Mouse (Mus musculus) heart, embryonic 12.5 days (tissue): ENCODE measurements around the gene Dhx57. TPM values are rescaled to one million over a fixed set of nuclear protein-coding genes. Genes with fewer than 3 reads are reported as not detected.
A peak's percentile ranks its signal among the peaks of the same experiment; 100 is the strongest.

Experiments used
- ATAC-seq: fragments of 200-750 bp; cut with Nextera tagmentation; 2 replicates; pipeline ENCODE4 v1.8.0; 2017; ENCODE audit warnings: moderate TSS enrichment, moderate library complexity; ENCODE audit not compliant: insufficient number of reproducible peaks, low FRiP score
- H3K27ac ChIP-seq: fragments of 300-500 bp; sonication (generic); 2 replicates; pipeline ENCODE4 v1.5.1; 2016; ENCODE audit warnings: mild to moderate bottlenecking, moderate library complexity; ENCODE audit not compliant: poor library complexity, severe bottlenecking
- H3K27me3 ChIP-seq: fragments of 300-500 bp; sonication (generic); replicated peaks from 2 replicates; pipeline ENCODE4 v1.6.1; 2016; ENCODE audit warnings: mild to moderate bottlenecking, moderate library complexity
- H3K36me3 ChIP-seq: fragments of 300-500 bp; sonication (generic); 2 replicates; pipeline ENCODE4 v1.6.1; 2016; ENCODE audit warnings: mild to moderate bottlenecking, moderate library complexity
- H3K4me1 ChIP-seq: fragments of 300-500 bp; sonication (generic); replicated peaks from 2 replicates; pipeline ENCODE4 v1.6.1; 2016; ENCODE audit warnings: mild to moderate bottlenecking
- H3K4me2 ChIP-seq: fragments of 300-500 bp; sonication (generic); 2 replicates; pipeline ENCODE4 v1.6.1; 2016; ENCODE audit warnings: mild to moderate bottlenecking, moderate library complexity
- H3K4me3 ChIP-seq: fragments of 300-500 bp; sonication (generic); 2 replicates; pipeline ENCODE4 v1.5.1; 2016; ENCODE audit warnings: mild to moderate bottlenecking
- H3K9ac ChIP-seq: fragments of 300-500 bp; sonication (generic); 2 replicates; pipeline ENCODE4 v1.6.1; 2016; ENCODE audit warnings: mild to moderate bottlenecking, moderate library complexity
- H3K9me3 ChIP-seq: fragments of 300-500 bp; sonication (generic); replicated peaks from 2 replicates; pipeline ENCODE4 v1.6.1; 2016; ENCODE audit warnings: mild to moderate bottlenecking, moderate library complexity
- WGBS: fragments of 180-500 bp; shearing (Covaris S2); methylation state at CpG from one replicate; pipeline ENCODE4 v1.1.7; 2016; 5-methylcytosine and 5-hydroxymethylcytosine counted together
- polyA plus RNA-seq: library from polyadenylated mRNA; unstranded; fragments of >200 nt; fragmentation: Nextera tagmentation; extraction: Ambion mirVana; gene quantifications from 2 replicates; pipeline ENCODE4 v1.2.1, GENCODE M21; 2016

Dhx57 gene
- 13.7 and 13.8 TPM in 2 replicates for polyA plus RNA-seq

- H3K36me3 ChIP-seq: no peaks in the 10 kb centered on the region
- no peaks in the 10 kb centered on the region for H3K9me3 ChIP-seq
- peaks cover 13% of the 10 kb centered on the region for H3K4me1 ChIP-seq
- no peaks in the 10 kb centered on the region for H3K27me3 ChIP-seq
- peak within 1 kb of the TSS; percentile 91 for H3K9ac ChIP-seq
- peak; percentile 100 for ATAC-seq
- peak within 1 kb of the TSS; percentile 79 for H3K27ac ChIP-seq
- peak within 1 kb of the TSS; percentile 95 for H3K4me3 ChIP-seq
- H3K4me2 ChIP-seq: peak within 1 kb of the TSS; percentile 78
- under 1% methylated on average over 35 of the region's 35 CpGs for WGBS
Measured at GRCm38 (mm10) chr17:80290074-80290657, at the start of gene Dhx57, which contains the start of gene Morn2. Dhx57 (minus strand) TSS chr17:80290476. Morn2 (plus strand) TSS chr17:80290203.

GRCm38 (mm10) chr17:80332386-80332785, 42.1 kb upstream of the Dhx57 start:
- no peak for ATAC-seq
- no peak overlapping the region for H3K27ac ChIP-seq
- no peak overlapping the region for H3K4me2 ChIP-seq
- H3K4me1 ChIP-seq: no peaks in the 10 kb centered on the region
- WGBS: 67% methylated on average over 2 of the region's 2 CpGs
- H3K36me3 ChIP-seq: no peaks in the 10 kb centered on the region
- no peak overlapping the region for H3K9ac ChIP-seq
- H3K9me3 ChIP-seq: no peaks in the 10 kb centered on the region
- no peaks in the 10 kb centered on the region for H3K27me3 ChIP-seq
- no peak overlapping the region for H3K4me3 ChIP-seq

GRCm38 (mm10) chr17:80326431-80326830, 36.2 kb upstream of the Dhx57 start:
- H3K27ac ChIP-seq: no peak overlapping the region
- 75% methylated on average over 3 of the region's 3 CpGs for WGBS
- no peaks in the 10 kb centered on the region for H3K9me3 ChIP-seq
- no peak overlapping the region for H3K4me2 ChIP-seq
- peaks cover 16% of the 10 kb centered on the region for H3K4me1 ChIP-seq
- no peak overlapping the region for H3K9ac ChIP-seq
- no peaks in the 10 kb centered on the region for H3K27me3 ChIP-seq
- no peak for ATAC-seq
- H3K4me3 ChIP-seq: no peak overlapping the region
- no peaks in the 10 kb centered on the region for H3K36me3 ChIP-seq

- no peak overlapping the region for H3K4me2 ChIP-seq
- no peaks in the 10 kb centered on the region for H3K27me3 ChIP-seq
- 70% methylated on average over 4 of the region's 5 CpGs for WGBS
- ATAC-seq: no peak
- H3K9ac ChIP-seq: no peak overlapping the region
- no peak overlapping the region for H3K4me3 ChIP-seq
- no peaks in the 10 kb centered on the region for H3K36me3 ChIP-seq
- peaks cover 16% of the 10 kb centered on the region for H3K4me1 ChIP-seq
- no peaks in the 10 kb centered on the region for H3K9me3 ChIP-seq
- no peak overlapping the region for H3K27ac ChIP-seq
Measured at GRCm38 (mm10) chr17:80325456-80325855, 35.2 kb upstream of the Dhx57 start.

- ATAC-seq: no peak
- no peak overlapping the region for H3K4me3 ChIP-seq
- 82% methylated on average over 7 of the region's 7 CpGs for WGBS
Measured at GRCm38 (mm10) chr17:80324521-80324920, 34.2 kb upstream of the Dhx57 start.

GRCm38 (mm10) chr17:80323658-80324057, 33.4 kb upstream of the Dhx57 start:
- H3K27ac ChIP-seq: no peak overlapping the region
- H3K4me1 ChIP-seq: peaks cover 16% of the 10 kb centered on the region
- WGBS: 44% methylated on average over 8 of the region's 8 CpGs
- no peak overlapping the region for H3K4me2 ChIP-seq
- H3K9ac ChIP-seq: no peak overlapping the region
- ATAC-seq: no peak
- H3K36me3 ChIP-seq: no peaks in the 10 kb centered on the region
- no peaks in the 10 kb centered on the region for H3K9me3 ChIP-seq
- H3K27me3 ChIP-seq: no peaks in the 10 kb centered on the region
- no peak overlapping the region for H3K4me3 ChIP-seq

More at GRCm38 (mm10) chr17:80324521-80324920, 34.2 kb upstream of the Dhx57 start:
- no peaks in the 10 kb centered on the region for H3K27me3 ChIP-seq
- H3K4me2 ChIP-seq: no peak overlapping the region
- H3K36me3 ChIP-seq: no peaks in the 10 kb centered on the region
- H3K9me3 ChIP-seq: no peaks in the 10 kb centered on the region
- H3K4me1 ChIP-seq: peaks cover 16% of the 10 kb centered on the region
- H3K9ac ChIP-seq: no peak overlapping the region
- no peak overlapping the region for H3K27ac ChIP-seq

- Histone ChIP-seq H3K36me3 (no peaks in the 10 kb centered on the region), H3K4me2 (no peak overlapping the region), H3K27me3 (no peaks in the 10 kb centered on the region), H3K4me3 (no peak overlapping the region), H3K9me3 (no peaks in the 10 kb centered on the region), H3K27ac (no peak overlapping the region), H3K9ac (no peak overlapping the region), H3K4me1 (peaks cover 16% of the 10 kb centered on the region)
- no peak for ATAC-seq
- 73% methylated on average over 4 of the region's 4 CpGs for WGBS
Measured at GRCm38 (mm10) chr17:80323015-80323414, 32.7 kb upstream of the Dhx57 start.

- H3K4me1 ChIP-seq: peaks cover 16% of the 10 kb centered on the region
- no peaks in the 10 kb centered on the region for H3K36me3 ChIP-seq
- H3K9me3 ChIP-seq: no peaks in the 10 kb centered on the region
- H3K27ac ChIP-seq: no peak overlapping the region
- H3K4me2 ChIP-seq: no peak overlapping the region
- H3K4me3 ChIP-seq: no peak overlapping the region
- ATAC-seq: no peak
- H3K27me3 ChIP-seq: no peaks in the 10 kb centered on the region
- no peak overlapping the region for H3K9ac ChIP-seq
- WGBS: 64% methylated on average over 6 of the region's 6 CpGs
Measured at GRCm38 (mm10) chr17:80322228-80322627, 32.0 kb upstream of the Dhx57 start.

- peaks cover 6% of the 10 kb centered on the region for H3K4me1 ChIP-seq
- H3K9ac ChIP-seq: no peak overlapping the region
- H3K27ac ChIP-seq: no peak overlapping the region
- H3K36me3 ChIP-seq: no peaks in the 10 kb centered on the region
- ATAC-seq: no peak
- no peaks in the 10 kb centered on the region for H3K9me3 ChIP-seq
- no peaks in the 10 kb centered on the region for H3K27me3 ChIP-seq
- 71% methylated on average over 4 of the region's 4 CpGs for WGBS
- no peak overlapping the region for H3K4me3 ChIP-seq
- H3K4me2 ChIP-seq: no peak overlapping the region
Measured at GRCm38 (mm10) chr17:80312405-80312804, 22.1 kb upstream of the Dhx57 start.

GRCm38 (mm10) chr17:80311761-80312160, 21.5 kb upstream of the Dhx57 start:
- Histone ChIP-seq H3K36me3 (no peaks in the 10 kb centered on the region), H3K27me3 (no peaks in the 10 kb centered on the region), H3K27ac (no peak overlapping the region), H3K9me3 (no peaks in the 10 kb centered on the region), H3K4me3 (no peak overlapping the region), H3K4me2 (no peak overlapping the region), H3K4me1 (peaks cover 6% of the 10 kb centered on the region), H3K9ac (no peak overlapping the region)
- no peak for ATAC-seq
- 58% methylated on average over 9 of the region's 9 CpGs for WGBS

GRCm38 (mm10) chr17:80307251-80307650, 17.0 kb upstream of the Dhx57 start, which contains the start of gene Arhgef33:
Arhgef33 (plus strand) TSS chr17:80307407.
- Histone ChIP-seq H3K27me3 (no peaks in the 10 kb centered on the region), H3K4me3 (no peak within 1 kb of the TSS), H3K9me3 (no peaks in the 10 kb centered on the region), H3K36me3 (no peaks in the 10 kb centered on the region), H3K9ac (no peak within 1 kb of the TSS), H3K27ac (no peak within 1 kb of the TSS), H3K4me2 (no peak within 1 kb of the TSS), H3K4me1 (peaks cover 6% of the 10 kb centered on the region)
- ATAC-seq: no peak
- 56% methylated on average over 1 of the region's 1 CpGs for WGBS

GRCm38 (mm10) chr17:80298844-80299243, 8.6 kb upstream of the Dhx57 start:
- Histone ChIP-seq H3K9ac (no peak overlapping the region), H3K4me2 (no peak overlapping the region), H3K36me3 (no peaks in the 10 kb centered on the region), H3K27me3 (no peaks in the 10 kb centered on the region), H3K4me1 (no peaks in the 10 kb centered on the region), H3K9me3 (no peaks in the 10 kb centered on the region), H3K4me3 (no peak overlapping the region), H3K27ac (no peak overlapping the region)
- WGBS: 80% methylated on average over 5 of the region's 5 CpGs
- no peak for ATAC-seq
